Mouse (Mus musculus) embryo, embryonic 11.5 days (tissue): ENCODE measurements around the gene Cln6.

Experiments
- DNase-seq: peaks from one replicate; pipeline ENCODE4 v3.0.0-alpha.2; 2012; ENCODE audit warnings: low read depth, low spot score

Gene Cln6

GRCm38 (mm10) chr9:62877825-62878224, 39.2 kb downstream of the Cln6 start:
- no peak for DNase-seq

DNA sequence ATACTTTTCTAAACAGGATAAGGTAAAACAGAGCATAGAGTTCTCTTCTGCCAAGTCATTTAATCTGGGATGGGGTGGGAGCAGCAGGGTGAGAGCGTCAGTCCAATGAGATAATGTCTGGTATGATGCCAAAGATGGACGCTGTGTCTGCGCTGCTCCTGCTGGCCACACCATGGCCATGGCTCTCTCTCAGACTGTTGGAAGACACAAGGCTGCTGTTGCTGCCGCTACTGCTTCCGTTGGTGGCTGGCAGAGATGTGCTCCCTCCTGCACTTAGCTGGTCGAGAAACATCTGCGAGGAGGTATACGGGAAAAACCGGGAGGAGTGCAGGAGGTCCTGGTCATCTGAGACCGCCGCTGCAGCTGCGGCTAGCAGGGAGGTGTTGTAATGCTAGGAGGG, 43.3 kb downstream of the Cln6 start:
- no peak for DNase-seq

DNA sequence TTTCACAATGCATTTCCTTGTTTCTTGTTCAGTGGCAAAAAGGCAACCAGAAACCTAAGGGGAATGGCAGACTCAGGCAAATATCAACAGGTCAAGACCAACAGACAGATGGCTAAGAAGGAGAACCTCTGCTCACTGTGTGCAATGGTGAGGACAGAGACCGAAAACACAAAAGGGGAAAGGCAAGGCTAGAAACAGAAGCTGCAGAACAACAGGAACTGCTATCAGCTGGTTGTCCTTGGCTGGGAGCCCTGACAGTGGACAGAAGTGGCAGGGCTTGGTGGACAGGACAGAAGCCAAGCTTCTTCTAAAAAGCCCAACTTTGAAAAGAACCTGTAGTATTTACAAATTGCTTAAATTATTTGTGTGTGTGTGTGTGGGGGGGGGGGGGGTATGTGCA, 55.9 kb downstream of the Cln6 start:
- no peak for DNase-seq
